Mouse (Mus musculus): Measurements from ENCODE around the gene Zfp316. TPM values are rescaled to one million over a fixed set of nuclear protein-coding genes. Genes with fewer than 3 reads are reported as not detected.

Zfp316 gene
- polyA plus RNA-seq, 1 experiment from 2014 or later = 3.4 TPM

Other genes with a start within 250 kb of the Zfp316 start
- gene Rnf216, start 157.0 kb downstream of the Zfp316 start, polyA plus RNA-seq (2016; fragmentation: Nextera tagmentation; extraction: Ambion mirVana) = 44.4 and 48.0 TPM in 2 replicates
- 0.02 TPM in 1 of 2 replicates, not detected in the other for gene Olfr718-ps1, start 122.4 kb downstream of the Zfp316 start, polyA plus RNA-seq (2016; fragmentation: Nextera tagmentation; extraction: Ambion mirVana)
- gene Rbak, start 89.2 kb downstream of the Zfp316 start, polyA plus RNA-seq (2016; fragmentation: Nextera tagmentation; extraction: Ambion mirVana) = 14.4 and 15.6 TPM in 2 replicates
- gene Spdye4b, start 89.0 kb downstream of the Zfp316 start, polyA plus RNA-seq (2016; fragmentation: Nextera tagmentation; extraction: Ambion mirVana) = not detected in 2 replicates
- gene Spdye4a, start 43.1 kb downstream of the Zfp316 start, polyA plus RNA-seq (2016; fragmentation: Nextera tagmentation; extraction: Ambion mirVana) = not detected in 2 replicates
- 19.7 and 24.1 TPM in 2 replicates for gene Zfp12, start 34.9 kb downstream of the Zfp316 start, polyA plus RNA-seq (2016; fragmentation: Nextera tagmentation; extraction: Ambion mirVana)
- gene Zfp853, start 23.6 kb upstream of the Zfp316 start, polyA plus RNA-seq (2016; fragmentation: Nextera tagmentation; extraction: Ambion mirVana) = not detected in 2 replicates
- 64.0 and 68.4 TPM in 2 replicates for gene E130309D02Rik, start 45.3 kb upstream of the Zfp316 start, polyA plus RNA-seq (2016; fragmentation: Nextera tagmentation; extraction: Ambion mirVana)
- gene Zdhhc4, start 59.2 kb upstream of the Zfp316 start, polyA plus RNA-seq (2016; fragmentation: Nextera tagmentation; extraction: Ambion mirVana) = 70.2 and 70.9 TPM in 2 replicates
- gene Grid2ip, start 87.3 kb upstream of the Zfp316 start, polyA plus RNA-seq (2016; fragmentation: Nextera tagmentation; extraction: Ambion mirVana) = 0.19 and 0.37 TPM in 2 replicates
- gene Kdelr2, start 133.8 kb upstream of the Zfp316 start, polyA plus RNA-seq (2016; fragmentation: Nextera tagmentation; extraction: Ambion mirVana) = 200 and 201 TPM in 2 replicates
- 14.2 and 14.3 TPM in 2 replicates for gene Daglb, start 194.6 kb upstream of the Zfp316 start, polyA plus RNA-seq (2016; fragmentation: Nextera tagmentation; extraction: Ambion mirVana)

Measured in forebrain, embryonic 10.5 days (tissue).